Mouse (Mus musculus) urinary bladder, postnatal 4 days (tissue): Measurements from ENCODE around the gene Robo3.

Source experiments
- DNase-seq, 2 experiments: peaks; one replicate each; pipeline ENCODE4 v3.0.0; 2021 to 2022; ENCODE audit warnings: low spot score in 2 of 2

The Robo3 gene

GRCm38 (mm10) chr9:37368081-37368830 lies 64.8 kb downstream of the Robo3 start:
- no peak for DNase-seq

- no peak for DNase-seq
Measured at GRCm38 (mm10) chr9:37367301-37368080, 65.6 kb downstream of the Robo3 start, which contains the start of gene Hepacam. Hepacam (plus strand) TSS chr9:37367351.

- no peak for DNase-seq
Measured at GRCm38 (mm10) chr9:37365706-37366105, 67.3 kb downstream of the Robo3 start.
